Mouse (Mus musculus): ENCODE results near the gene Kiss1r. TPM values are rescaled to one million over a fixed set of nuclear protein-coding genes. Genes with fewer than 3 reads are reported as not detected.

Gene Kiss1r
- polyA plus RNA-seq, 1 experiment from 2014 or later = 1.2 TPM

- Histone ChIP-seq H3K9me3 (replicated peaks) (no peaks in the 10 kb centered on the region), H3K4me3 (peak overlapping the region; percentile 89), H3K9ac (peak overlapping the region; percentile 95), H3K36me3 (peaks cover 23% of the 10 kb centered on the region), H3K27me3 (peaks cover 1% of the 10 kb centered on the region; the same call in 1 of the 2 replicates), H3K27ac (peak overlapping the region; percentile 96), H3K4me1 (peaks cover 61% of the 10 kb centered on the region), H3K4me2 (replicated peaks) (peak overlapping the region; percentile 84)
- 29% methylated on average over 9 of the region's 9 CpGs for WGBS
- ATAC-seq (ENCODE audit: low FRiP score) = no peak
Observed at GRCm38 (mm10) chr10:79928907-79929701, 12.3 kb downstream of the Kiss1r start.

DNA sequence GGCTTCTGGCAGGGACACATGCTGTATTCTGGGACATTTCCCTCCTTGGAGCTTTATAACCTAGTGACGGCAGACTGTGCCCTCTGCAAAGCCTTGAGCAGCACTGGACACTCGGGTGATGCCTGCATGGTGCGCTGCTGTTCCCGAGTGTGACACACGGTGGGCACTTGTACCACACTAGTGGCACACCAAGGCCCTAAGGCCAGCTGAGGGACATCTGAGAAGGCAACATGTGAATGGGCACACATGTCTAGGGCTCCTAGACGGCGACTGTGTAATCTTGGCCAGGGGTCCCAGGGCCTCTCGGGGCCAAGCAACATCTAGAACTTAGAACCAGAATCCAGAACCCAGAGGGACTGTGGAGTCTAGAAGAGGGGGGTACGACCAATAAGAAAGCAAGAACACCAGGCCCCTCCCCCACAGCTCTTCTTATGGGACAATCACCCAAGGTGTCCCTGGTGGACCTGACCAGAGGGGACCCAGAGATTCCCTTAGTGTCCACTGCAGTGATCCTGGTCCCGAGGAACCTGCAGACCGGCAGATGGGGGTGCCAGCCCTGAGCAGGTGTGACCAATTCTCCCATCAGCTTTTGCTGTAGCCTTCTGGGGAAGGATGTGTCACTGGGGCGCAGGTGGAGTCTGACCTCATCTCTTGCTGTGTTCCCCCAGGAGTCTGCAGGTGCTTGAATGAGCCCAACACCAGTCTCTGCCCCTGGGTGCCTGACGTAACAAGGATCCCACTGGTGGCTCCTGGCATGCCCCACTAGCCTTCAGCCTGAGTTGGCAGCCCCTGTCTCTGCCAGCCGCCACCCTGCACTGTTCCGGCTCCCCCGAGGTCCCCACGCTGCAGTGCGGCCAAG, 13.4 kb downstream of the Kiss1r start:
- WGBS = 84% methylated on average over 18 of the region's 18 CpGs
- Histone ChIP-seq H3K27ac (peak overlapping the region; percentile 96; the same call in 1 of the 2 replicates), H3K36me3 (peaks cover 26% of the 10 kb centered on the region), H3K9me3 (replicated peaks) (no peaks in the 10 kb centered on the region), H3K4me2 (replicated peaks) (peak overlapping the region; percentile 84), H3K9ac (peak overlapping the region; percentile 28; the same call in 1 of the 2 replicates), H3K4me1 (peaks cover 67% of the 10 kb centered on the region), H3K27me3 (no peaks in the 10 kb centered on the region), H3K4me3 (no peak overlapping the region)
- ATAC-seq (ENCODE audit: low FRiP score) = no peak

GRCm38 (mm10) chr10:79930826-79931186, 14.0 kb downstream of the Kiss1r start:
- 66% methylated on average over 16 of the region's 16 CpGs for WGBS
- H3K27ac ChIP-seq = peak overlapping the region; percentile 18
- H3K27me3 ChIP-seq = no peaks in the 10 kb centered on the region
- H3K4me1 ChIP-seq = peaks cover 64% of the 10 kb centered on the region
- no peak for ATAC-seq (ENCODE audit: low FRiP score)
- H3K36me3 ChIP-seq = peaks cover 32% of the 10 kb centered on the region
- peak overlapping the region; percentile 28; the same call in 1 of the 2 replicates for H3K9ac ChIP-seq
- peak overlapping the region; percentile 84; the same call in 1 of the 2 replicates for H3K4me2 ChIP-seq (replicated peaks)
- no peaks in the 10 kb centered on the region for H3K9me3 ChIP-seq (replicated peaks)
- no peak overlapping the region for H3K4me3 ChIP-seq

DNA sequence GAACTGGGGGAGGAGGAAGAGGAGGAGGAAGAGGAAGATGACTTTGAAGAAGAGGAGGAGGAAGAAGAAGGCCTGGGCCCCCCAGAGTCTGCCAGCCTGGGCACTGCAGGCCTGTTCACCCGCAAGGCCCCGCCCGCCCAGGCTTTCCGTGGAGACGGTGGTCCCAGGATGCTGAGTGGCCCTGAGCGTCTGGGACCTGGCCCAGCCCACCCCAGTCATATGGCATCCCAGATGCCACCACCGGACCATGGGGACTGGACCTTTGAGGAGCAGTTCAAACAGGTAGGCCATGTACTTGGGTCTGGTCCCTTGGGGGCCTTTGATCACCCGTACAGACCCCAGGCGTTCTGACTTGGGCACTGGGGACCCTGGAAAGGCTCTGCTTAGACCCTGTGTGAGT, 15.0 kb downstream of the Kiss1r start:
- H3K9ac ChIP-seq = no peak overlapping the region
- H3K4me1 ChIP-seq = peaks cover 64% of the 10 kb centered on the region
- no peak overlapping the region for H3K4me3 ChIP-seq
- WGBS = 79% methylated on average over 9 of the region's 9 CpGs
- no peak overlapping the region for H3K4me2 ChIP-seq (replicated peaks)
- peaks cover 37% of the 10 kb centered on the region for H3K36me3 ChIP-seq
- H3K27me3 ChIP-seq = no peaks in the 10 kb centered on the region
- ATAC-seq (ENCODE audit: low FRiP score) = no peak
- H3K9me3 ChIP-seq (replicated peaks) = no peaks in the 10 kb centered on the region
- no peak overlapping the region for H3K27ac ChIP-seq

DNA sequence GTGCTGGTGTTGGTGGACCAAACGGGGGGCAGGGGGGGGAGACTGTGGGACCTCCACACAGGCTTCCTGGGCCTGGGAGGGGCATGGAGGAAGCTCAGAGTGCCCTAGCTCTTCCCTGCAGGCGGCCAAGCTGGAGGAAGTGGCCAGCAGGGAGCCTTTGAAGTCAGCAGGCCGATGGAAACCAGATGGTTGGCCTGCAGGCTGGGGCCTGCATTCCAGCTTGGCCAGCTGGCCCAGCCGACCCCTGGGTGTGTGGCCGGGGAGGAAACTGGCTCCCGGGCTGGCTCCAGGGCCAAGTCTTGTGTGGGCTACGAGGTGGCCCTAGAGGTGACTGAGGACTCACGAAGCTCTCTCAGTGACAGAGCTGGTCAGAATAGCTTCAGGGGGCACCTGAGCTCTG, 16.0 kb downstream of the Kiss1r start:
- Histone ChIP-seq H3K9me3 (replicated peaks) (no peaks in the 10 kb centered on the region), H3K4me3 (no peak overlapping the region), H3K4me1 (peaks cover 73% of the 10 kb centered on the region), H3K9ac (0 out of 2 replicates have a peak overlapping the region, but pooled peaks have one; percentile 3), H3K36me3 (peaks cover 43% of the 10 kb centered on the region), H3K27ac (peak overlapping the region; percentile 45; the same call in 1 of the 2 replicates), H3K27me3 (no peaks in the 10 kb centered on the region), H3K4me2 (replicated peaks) (no peak overlapping the region)
- no peak for ATAC-seq (ENCODE audit: low FRiP score)
- WGBS = 19% methylated on average over 8 of the region's 8 CpGs

DNA sequence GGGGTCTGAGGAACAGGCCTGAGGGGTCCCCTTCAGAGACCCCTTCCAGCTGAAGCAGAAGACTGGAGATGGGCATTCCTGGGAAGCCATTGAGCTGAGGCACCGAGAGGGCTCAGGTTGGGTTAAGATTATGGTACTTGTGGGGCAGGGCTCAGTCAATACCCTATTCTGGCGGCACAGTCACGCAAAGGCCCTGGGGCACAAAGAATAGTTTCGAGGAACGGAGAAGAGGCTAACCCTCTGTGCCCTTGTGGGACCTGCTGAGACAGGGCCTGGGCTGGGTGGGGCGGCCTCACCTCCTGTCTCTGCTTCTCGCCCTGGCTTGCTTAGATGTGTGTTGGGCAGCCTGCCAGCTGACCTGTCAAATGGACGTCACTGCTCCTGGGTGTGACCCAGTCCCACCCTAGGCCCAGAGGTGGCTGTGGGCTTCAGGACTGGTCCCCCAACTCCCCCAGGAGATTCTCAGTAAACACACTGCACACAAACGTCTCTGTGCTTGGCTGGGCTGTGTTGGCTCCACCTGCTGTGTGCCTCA, 16.4 kb downstream of the Kiss1r start:
- 0 out of 2 replicates have a peak overlapping the region, but pooled peaks have one; percentile 24 for H3K9ac ChIP-seq
- no peak for ATAC-seq (ENCODE audit: low FRiP score)
- peak overlapping the region; percentile 45; the same call in 1 of the 2 replicates for H3K27ac ChIP-seq
- H3K4me2 ChIP-seq (replicated peaks) = no peak overlapping the region
- H3K4me1 ChIP-seq = peaks cover 77% of the 10 kb centered on the region
- peaks cover 43% of the 10 kb centered on the region for H3K36me3 ChIP-seq
- WGBS = 58% methylated on average over 9 of the region's 9 CpGs
- peaks cover 4% of the 10 kb centered on the region; the same call in 1 of the 2 replicates for H3K27me3 ChIP-seq
- H3K4me3 ChIP-seq = no peak overlapping the region
- H3K9me3 ChIP-seq (replicated peaks) = no peaks in the 10 kb centered on the region

- Histone ChIP-seq H3K4me1 (peaks cover 71% of the 10 kb centered on the region), H3K27ac (peak overlapping the region; percentile 40), H3K9ac (0 out of 2 replicates have a peak overlapping the region, but pooled peaks have one; percentile 24), H3K4me2 (replicated peaks) (no peak overlapping the region), H3K9me3 (replicated peaks) (no peaks in the 10 kb centered on the region), H3K4me3 (no peak overlapping the region), H3K27me3 (peaks cover 4% of the 10 kb centered on the region; the same call in 1 of the 2 replicates), H3K36me3 (peaks cover 43% of the 10 kb centered on the region)
- no peak for ATAC-seq (ENCODE audit: low FRiP score)
- WGBS = 24% methylated on average over 6 of the region's 6 CpGs
Observed at GRCm38 (mm10) chr10:79933861-79934260, 17.1 kb downstream of the Kiss1r start.

GRCm38 (mm10) chr10:79934272-79934721, 17.5 kb downstream of the Kiss1r start:
- no peak overlapping the region; the same call in 1 of the 2 replicates for H3K27ac ChIP-seq
- no peak overlapping the region for H3K4me2 ChIP-seq (replicated peaks)
- WGBS = 51% methylated on average over 13 of the region's 13 CpGs
- H3K9me3 ChIP-seq (replicated peaks) = no peaks in the 10 kb centered on the region
- peaks cover 67% of the 10 kb centered on the region for H3K4me1 ChIP-seq
- H3K9ac ChIP-seq = 0 out of 2 replicates have a peak overlapping the region, but pooled peaks have one; percentile 24
- H3K36me3 ChIP-seq = peaks cover 43% of the 10 kb centered on the region
- ATAC-seq (ENCODE audit: low FRiP score) = no peak
- no peak overlapping the region for H3K4me3 ChIP-seq
- H3K27me3 ChIP-seq = peaks cover 4% of the 10 kb centered on the region; the same call in 1 of the 2 replicates

- H3K4me2 ChIP-seq (replicated peaks) = no peak overlapping the region
- H3K4me1 ChIP-seq = peaks cover 60% of the 10 kb centered on the region
- no peak overlapping the region for H3K4me3 ChIP-seq
- no peak for ATAC-seq (ENCODE audit: low FRiP score)
- 90% methylated on average over 16 of the region's 16 CpGs for WGBS
- peaks cover 43% of the 10 kb centered on the region for H3K36me3 ChIP-seq
- 0 out of 2 replicates have a peak overlapping the region, but pooled peaks have one; percentile 24 for H3K9ac ChIP-seq
- H3K27ac ChIP-seq = no peak overlapping the region
- H3K9me3 ChIP-seq (replicated peaks) = no peaks in the 10 kb centered on the region
- H3K27me3 ChIP-seq = peaks cover 4% of the 10 kb centered on the region; the same call in 1 of the 2 replicates
Observed at GRCm38 (mm10) chr10:79934794-79935569, 18.2 kb downstream of the Kiss1r start.

GRCm38 (mm10) chr10:79936284-79936910, 19.6 kb downstream of the Kiss1r start:
- Histone ChIP-seq H3K9ac (no peak overlapping the region), H3K4me2 (replicated peaks) (no peak overlapping the region), H3K27me3 (peaks cover 4% of the 10 kb centered on the region; the same call in 1 of the 2 replicates), H3K9me3 (replicated peaks) (no peaks in the 10 kb centered on the region), H3K27ac (no peak overlapping the region), H3K36me3 (peaks cover 36% of the 10 kb centered on the region), H3K4me3 (no peak overlapping the region), H3K4me1 (peaks cover 51% of the 10 kb centered on the region)
- 75% methylated on average over 10 of the region's 10 CpGs for WGBS
- ATAC-seq (ENCODE audit: low FRiP score) = no peak
